Mouse (Mus musculus) olfactory bulb, adult 2 months (tissue): ENCODE measurements around the gene Grap2.

Experiments used
- CTCF ChIP-seq: fragments of 200-500 bp; IDR thresholded peaks from 2 replicates; pipeline ENCODE4 v1.5.1; 2012; ENCODE audit warnings: low read depth, mild to moderate bottlenecking, low read length, moderate library complexity; ENCODE audit not compliant: insufficient read depth
- POLR2A ChIP-seq: fragments of 200-500 bp; IDR thresholded peaks from 2 replicates; pipeline ENCODE4 v1.6.1; 2012; ENCODE audit warnings: mild to moderate bottlenecking, low read depth, low read length, moderate library complexity; ENCODE audit not compliant: insufficient read depth

GRCm38 (mm10) chr15:80567731-80568130, 4.7 kb upstream of the Grap2 start:
- TF ChIP-seq POLR2A = no peak
- no peak for TF ChIP-seq CTCF
